Mouse (Mus musculus) cerebellum, postnatal 25 days (tissue): ENCODE measurements around the gene Hpca.

Experiments used
- DNase-seq, 2 experiments: peaks; one replicate each; pipeline ENCODE4 v3.0.0; 2021; ENCODE audit warnings: mixed read lengths in 2 of 2

Hpca gene

GRCm38 (mm10) chr4:129136189-129136578 is 14.3 kb upstream of the Hpca start:
- no peak for DNase-seq

- peak; percentile 38 to 58 for DNase-seq
Observed at GRCm38 (mm10) chr4:129135637-129136036, 13.8 kb upstream of the Hpca start.

DNA sequence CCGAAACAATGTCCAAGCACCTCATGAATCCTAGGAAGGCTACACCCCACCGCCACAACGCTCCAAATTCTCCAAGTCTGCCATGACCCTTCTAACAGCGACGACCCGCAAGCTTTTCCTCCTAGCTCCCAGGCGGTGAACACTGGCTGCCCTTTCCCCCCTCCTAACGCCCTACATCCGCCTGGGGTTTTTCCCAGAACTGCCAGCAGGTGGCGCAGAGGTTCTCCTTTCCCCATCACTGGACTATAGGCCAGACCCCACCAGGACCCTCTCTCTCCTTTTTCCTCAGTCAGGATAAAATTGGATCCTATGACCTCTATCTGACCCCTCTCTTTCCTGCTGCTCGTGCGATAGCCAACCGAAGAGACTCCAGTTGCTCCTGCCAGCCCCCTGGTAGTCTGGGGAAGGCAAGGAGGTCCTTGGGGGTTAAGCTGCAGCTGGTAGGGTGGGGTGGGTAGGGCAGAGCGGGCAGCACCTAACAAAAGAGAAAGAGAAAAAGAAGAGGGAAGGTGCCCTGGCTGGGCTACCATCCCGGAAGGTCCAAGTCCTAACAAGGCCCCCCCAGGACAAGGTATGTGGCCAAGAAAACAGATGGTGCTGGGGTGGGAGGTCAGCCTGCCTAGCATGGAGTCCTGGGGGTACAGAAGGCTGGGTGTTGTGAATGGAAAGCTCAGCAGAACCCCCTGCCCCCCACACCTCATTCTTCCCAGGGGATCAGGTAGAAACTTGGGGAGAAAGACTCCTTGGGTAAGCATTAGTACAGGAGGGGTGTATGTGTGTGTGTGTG is 13.2 kb upstream of the Hpca start:
- DNase-seq: peak; percentile 89 to 92

DNA sequence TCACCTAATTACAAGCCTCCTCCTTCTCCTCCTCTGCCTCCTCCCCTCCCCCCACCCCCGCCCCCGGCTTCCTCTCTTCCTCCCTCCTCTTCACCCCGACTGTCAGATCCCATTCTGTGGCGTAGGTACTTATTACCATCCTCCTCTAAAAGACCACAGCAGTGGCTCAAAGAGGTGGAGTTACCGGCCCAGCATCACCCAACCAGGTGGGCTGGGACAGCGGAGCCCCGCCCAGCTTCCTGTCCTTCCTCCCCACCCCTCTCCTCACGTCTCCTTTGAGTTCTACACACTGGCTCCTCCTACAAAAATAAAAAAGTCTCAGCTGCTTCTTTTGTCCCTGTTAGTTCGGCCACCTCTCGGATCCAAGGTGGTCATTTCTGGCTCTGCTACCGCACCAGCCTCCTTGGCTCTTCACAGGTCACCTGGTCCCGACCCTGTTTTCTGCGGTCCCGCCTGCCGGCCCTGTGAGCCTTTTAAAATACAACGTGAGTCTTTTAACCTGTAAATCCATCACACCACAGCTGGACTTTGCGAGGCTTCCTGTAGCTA is 9.0 kb upstream of the Hpca start:
- no peak for DNase-seq

DNA sequence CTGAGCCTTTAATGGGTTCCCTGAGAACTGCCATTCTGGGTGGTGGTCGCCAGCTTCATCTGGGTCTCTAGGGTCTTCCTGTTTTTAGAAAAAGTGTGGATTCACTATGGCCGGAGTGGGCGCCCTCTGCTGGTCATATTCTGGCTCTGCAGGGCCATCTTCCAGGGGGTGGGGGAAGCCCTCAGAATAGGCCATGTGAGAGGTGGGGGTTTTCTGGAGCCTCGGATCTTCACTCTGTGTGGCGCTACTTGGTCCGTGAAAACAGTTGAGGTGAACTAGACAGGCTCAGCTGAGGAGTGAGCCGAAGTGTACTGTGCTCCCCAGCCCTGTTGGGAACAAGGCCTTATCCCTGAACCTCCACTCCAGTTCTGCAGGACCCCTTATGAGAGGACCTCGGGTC is 8.3 kb upstream of the Hpca start:
- DNase-seq: peak; percentile 68 to 74

- no peak for DNase-seq
Observed at GRCm38 (mm10) chr4:129129387-129129786, 7.6 kb upstream of the Hpca start.

DNA sequence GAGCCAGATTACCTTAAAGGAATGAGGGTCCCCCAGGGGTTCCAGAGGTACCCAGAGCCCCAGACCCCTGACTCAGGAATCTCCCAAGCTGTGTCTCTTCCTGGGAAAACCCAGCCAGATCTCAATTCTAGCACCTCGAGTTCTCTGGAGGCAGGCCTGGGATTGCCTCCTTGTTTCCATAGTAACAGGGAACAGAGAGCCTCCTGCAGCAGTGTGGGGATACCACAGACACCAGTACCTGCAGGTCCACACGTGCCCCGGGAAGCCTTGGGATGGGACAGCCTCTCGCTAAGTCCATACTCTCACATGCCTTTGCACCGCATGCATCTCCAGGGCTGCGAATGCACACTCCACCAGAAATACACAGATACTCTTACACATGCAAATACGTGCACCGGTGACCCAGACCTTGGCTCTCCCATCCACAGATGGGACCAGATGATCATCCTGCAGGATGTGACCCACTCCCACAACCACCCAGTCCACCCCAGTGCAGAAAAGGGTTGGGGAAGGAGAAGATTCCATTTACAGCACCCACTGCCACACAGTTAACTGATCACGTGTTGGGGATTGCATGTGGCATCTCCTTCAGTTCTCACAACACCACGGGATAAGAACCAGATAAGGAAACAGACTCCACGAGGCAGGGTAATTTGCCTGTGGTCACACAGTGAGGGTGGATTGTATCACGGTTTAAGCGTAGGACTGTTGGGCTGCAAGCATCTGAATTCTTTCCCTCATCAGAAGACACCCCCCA is 6.9 kb upstream of the Hpca start:
- DNase-seq: no peak

DNA sequence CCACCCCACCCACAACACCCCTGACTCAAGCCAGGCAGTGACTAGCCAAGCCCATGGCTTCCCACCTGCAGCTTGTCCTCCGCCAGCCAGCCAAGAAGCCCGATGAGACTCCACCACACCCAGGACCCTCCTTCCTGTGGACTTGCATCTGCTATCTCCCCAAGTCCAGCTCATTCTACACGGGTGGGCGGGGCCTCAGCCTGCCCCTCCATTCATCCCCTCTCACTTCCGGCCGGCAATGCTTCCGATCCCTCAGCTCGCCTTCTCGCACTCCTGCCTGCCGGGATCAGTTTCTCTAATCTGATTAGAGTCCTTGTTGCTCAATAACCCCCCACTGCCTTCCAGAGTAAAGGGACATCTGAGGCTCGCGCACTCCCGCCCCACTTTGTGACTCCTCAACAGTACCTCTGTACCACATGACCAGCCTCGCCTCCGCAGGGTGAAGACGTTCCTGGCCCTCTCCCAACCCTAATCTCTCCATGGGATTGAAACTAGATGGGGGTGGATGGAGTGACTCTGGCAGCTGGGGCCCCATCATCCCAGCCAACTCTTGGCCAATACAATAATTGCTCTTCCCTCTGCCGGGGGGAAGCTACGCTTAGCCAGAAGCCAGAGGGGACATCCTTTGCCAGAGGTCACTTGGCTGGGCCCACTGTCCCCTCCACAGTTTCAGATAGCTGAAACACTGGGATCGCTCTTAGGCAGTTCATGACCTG is 4.1 kb upstream of the Hpca start:
- no peak for DNase-seq

- DNase-seq: peak in 1 of 2 experiments; percentile 60
Observed at GRCm38 (mm10) chr4:129124652-129125146, 2.9 kb upstream of the Hpca start.

- DNase-seq: no peak
Observed at GRCm38 (mm10) chr4:129122719-129123118, 883 bp upstream of the Hpca start.

GRCm38 (mm10) chr4:129122107-129122506 is 271 bp upstream of the Hpca start:
- DNase-seq: no peak

- DNase-seq: peak; percentile 54 to 69
Observed at GRCm38 (mm10) chr4:129120520-129121445, 1.1 kb downstream of the Hpca start.

- DNase-seq: no peak
Observed at GRCm38 (mm10) chr4:129119708-129120107, 2.1 kb downstream of the Hpca start.

- no peak for DNase-seq
Observed at GRCm38 (mm10) chr4:129117720-129118510, 3.9 kb downstream of the Hpca start.

DNA sequence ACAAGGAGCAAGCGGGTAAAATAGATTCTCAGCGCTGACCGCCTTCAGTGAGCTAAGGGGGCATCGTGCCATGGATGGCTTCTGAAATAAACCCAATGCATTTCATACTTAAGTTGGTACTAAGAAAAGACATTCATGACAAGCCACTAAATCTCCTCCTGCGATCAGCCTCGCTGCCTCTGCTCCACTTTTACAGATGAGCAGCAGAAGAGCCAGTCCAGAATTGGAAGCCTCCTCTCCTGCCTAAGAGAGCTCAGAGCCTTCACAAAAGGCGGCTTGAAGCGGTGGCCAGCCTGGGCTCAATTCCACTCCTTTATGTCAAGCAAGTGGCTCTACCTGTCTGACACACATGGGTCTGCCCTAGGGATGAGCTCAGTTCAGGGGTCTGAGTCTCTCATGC is 5.1 kb downstream of the Hpca start:
- DNase-seq: no peak

DNA sequence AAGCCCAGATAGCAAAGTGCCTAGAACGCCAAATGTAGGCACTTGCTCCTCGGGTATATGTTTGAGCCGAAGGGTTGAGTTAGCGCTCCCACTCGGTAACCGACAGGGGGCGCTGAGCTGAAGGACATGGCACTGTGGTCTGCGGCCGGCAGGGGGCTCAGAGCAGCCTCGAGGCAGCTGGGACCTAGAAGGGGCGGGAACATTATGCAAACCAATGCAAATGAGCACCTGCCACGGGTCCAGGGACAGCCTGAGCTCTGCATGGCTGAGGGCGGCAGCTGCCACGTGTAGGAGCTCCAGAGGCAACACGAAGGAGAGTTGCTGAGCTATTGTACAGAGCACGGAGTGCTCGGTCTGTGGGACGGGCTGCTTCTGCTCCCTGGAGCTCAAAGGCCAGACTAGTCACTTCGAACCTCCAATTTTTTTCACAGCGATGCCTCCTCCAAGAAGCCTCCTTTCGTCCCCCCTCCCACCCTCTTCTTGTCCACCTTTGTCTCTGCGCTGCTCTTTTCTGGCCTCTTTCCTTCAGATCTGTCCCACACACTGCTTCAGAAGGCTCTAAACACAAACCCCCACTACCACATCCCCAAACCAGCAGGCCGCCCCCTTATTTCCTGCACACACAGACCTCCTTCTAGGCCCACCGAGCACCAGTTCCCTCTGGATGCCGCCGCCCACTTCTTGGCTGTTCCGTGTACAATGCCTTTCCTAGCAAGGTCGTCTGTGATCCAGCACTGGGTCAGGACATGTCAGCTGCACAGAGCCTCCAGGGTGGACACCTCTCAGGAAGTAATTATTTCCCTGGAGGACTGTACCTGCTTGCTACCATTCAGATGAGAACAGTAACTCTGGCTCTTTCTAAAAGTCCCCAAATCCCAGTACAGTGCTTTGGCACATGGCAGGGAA is 8.5 kb downstream of the Hpca start:
- peak; percentile 87 to 92 for DNase-seq

- peak; percentile 45 to 58 for DNase-seq
Observed at GRCm38 (mm10) chr4:129112231-129112630, 9.6 kb downstream of the Hpca start.

DNA sequence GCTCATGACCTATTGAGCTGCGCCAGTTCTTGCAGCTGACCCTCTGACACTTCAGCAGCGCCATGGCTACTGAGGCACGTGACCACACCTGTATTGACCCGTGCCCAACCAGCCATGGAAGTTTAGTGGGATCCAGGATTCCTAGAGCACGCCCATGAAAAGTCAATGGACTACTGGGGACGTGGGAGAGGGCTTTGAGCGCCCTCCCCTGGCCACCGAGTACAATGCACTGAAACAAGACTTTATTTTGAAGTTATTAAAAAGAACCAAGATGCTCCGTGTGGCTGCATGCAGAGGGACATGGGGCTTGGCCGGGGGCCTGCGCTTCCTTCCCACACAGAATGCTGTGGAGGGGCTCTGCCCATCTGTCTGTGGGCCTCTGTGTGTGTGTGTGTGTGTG is 10.5 kb downstream of the Hpca start:
- no peak for DNase-seq

DNA sequence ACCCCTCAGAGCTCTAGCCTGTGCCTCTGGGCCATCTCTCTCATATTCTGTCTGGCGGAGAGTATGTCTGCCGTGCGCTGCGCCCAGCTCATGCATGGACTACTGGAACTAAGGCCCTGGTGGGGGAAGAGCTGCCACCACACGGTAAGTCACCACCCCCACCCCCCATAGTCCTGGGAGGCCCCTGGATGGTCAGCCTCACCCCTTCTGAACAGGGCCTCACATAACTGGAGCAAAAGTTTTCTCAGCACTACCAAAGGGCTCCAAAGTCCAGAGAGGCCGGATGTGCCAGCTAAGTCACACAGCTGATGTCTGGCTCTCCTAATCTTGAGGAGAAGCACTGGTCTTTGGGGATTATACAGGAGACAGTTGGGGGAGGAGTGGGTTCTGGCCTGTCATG is 11.0 kb downstream of the Hpca start:
- no peak for DNase-seq

DNA sequence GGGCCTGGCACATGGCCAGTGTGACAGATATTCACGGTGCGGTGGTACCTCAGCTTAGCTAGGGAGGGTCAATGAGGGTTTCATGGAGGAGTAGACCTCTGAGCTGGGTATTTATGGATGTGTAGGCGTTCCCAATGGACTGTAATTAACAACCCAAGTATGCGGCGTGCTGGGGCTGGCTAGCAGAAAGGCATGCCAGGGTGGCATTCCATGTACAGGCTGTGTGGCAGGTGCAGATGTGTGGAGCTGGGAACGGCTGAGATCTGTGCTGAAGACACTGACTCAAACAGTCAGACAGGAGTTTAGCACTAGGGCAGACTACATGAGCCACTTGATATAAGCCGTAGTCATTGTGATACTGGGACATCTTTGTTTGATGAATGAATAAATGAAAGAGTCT is 13.2 kb downstream of the Hpca start:
- no peak for DNase-seq
